Mouse (Mus musculus): ENCODE measurements around the gene Abcc3. TPM values are rescaled to one million over a fixed set of nuclear protein-coding genes. Genes with fewer than 3 reads are reported as not detected.

The Abcc3 gene
- polyA plus RNA-seq, 1 experiment from 2014 or later, result 0.37 TPM

GRCm38 (mm10) chr11:94329270-94329891, 63.4 kb downstream of the Abcc3 start:
- peaks cover 8% of the 10 kb centered on the region for H3K36me3 ChIP-seq
- DNase-seq (ENCODE audit: low spot score), result no peak
- peaks cover 47% of the 10 kb centered on the region for H3K4me1 ChIP-seq
- H3K4me3 ChIP-seq, result peak overlapping the region; percentile 14; the same call in 1 of the 2 replicates
- no peaks in the 10 kb centered on the region for H3K27me3 ChIP-seq (ENCODE audit: low read depth, poor library complexity, severe bottlenecking)
- 53% methylated on average over 4 of the region's 4 CpGs for WGBS
- no peak overlapping the region for H3K27ac ChIP-seq (replicated peaks)
- no peaks in the 10 kb centered on the region for H3K9me3 ChIP-seq (replicated peaks)

GRCm38 (mm10) chr11:94328644-94329025, 64.2 kb downstream of the Abcc3 start:
- 4% methylated on average over 10 of the region's 10 CpGs for WGBS
- Histone ChIP-seq H3K4me1 (peaks cover 47% of the 10 kb centered on the region), H3K36me3 (0 out of 2 replicates have a peak, but pooled peaks cover 2% of the 10 kb centered on the region), H3K27ac (replicated peaks) (peak overlapping the region; percentile 98), H3K4me3 (peak overlapping the region; percentile 81), H3K27me3 (ENCODE audit: low read depth, poor library complexity, severe bottlenecking) (no peaks in the 10 kb centered on the region), H3K9me3 (replicated peaks) (no peaks in the 10 kb centered on the region)
- DNase-seq (ENCODE audit: low spot score), result no peak

GRCm38 (mm10) chr11:94327693-94328643, 64.8 kb downstream of the Abcc3 start, which contains the start of gene Ankrd40:
Gene Ankrd40, plus strand, starts transcription at chr11:94328001.
- Histone ChIP-seq H3K4me3 (peak within 1 kb of the TSS; percentile 81), H3K4me1 (peaks cover 52% of the 10 kb centered on the region), H3K27ac (replicated peaks) (peak within 1 kb of the TSS; percentile 98), H3K27me3 (ENCODE audit: low read depth, poor library complexity, severe bottlenecking) (no peaks in the 10 kb centered on the region), H3K9me3 (replicated peaks) (no peaks in the 10 kb centered on the region), H3K36me3 (no peaks in the 10 kb centered on the region)
- DNase-seq (ENCODE audit: low spot score), result peak; percentile 94
- WGBS, result 1% methylated on average over 74 of the region's 78 CpGs

- Histone ChIP-seq H3K27ac (replicated peaks) (peak overlapping the region; percentile 98), H3K27me3 (ENCODE audit: low read depth, poor library complexity, severe bottlenecking) (no peaks in the 10 kb centered on the region), H3K4me1 (peaks cover 60% of the 10 kb centered on the region), H3K9me3 (replicated peaks) (no peaks in the 10 kb centered on the region), H3K4me3 (peak overlapping the region; percentile 81), H3K36me3 (no peaks in the 10 kb centered on the region)
- peak; percentile 48 for DNase-seq (ENCODE audit: low spot score)
- WGBS, result 2% methylated on average over 10 of the region's 10 CpGs
Observed at GRCm38 (mm10) chr11:94326961-94327411, 65.8 kb downstream of the Abcc3 start.

GRCm38 (mm10) chr11:94324618-94325017, 68.2 kb downstream of the Abcc3 start:
- H3K9me3 ChIP-seq (replicated peaks), result no peaks in the 10 kb centered on the region
- H3K36me3 ChIP-seq, result peaks cover 5% of the 10 kb centered on the region
- no peaks in the 10 kb centered on the region for H3K27me3 ChIP-seq (ENCODE audit: low read depth, poor library complexity, severe bottlenecking)
- no peak for DNase-seq (ENCODE audit: low spot score)
- 92% methylated on average over 5 of the region's 5 CpGs for WGBS
- no peak overlapping the region for H3K27ac ChIP-seq (replicated peaks)
- H3K4me3 ChIP-seq, result no peak overlapping the region
- H3K4me1 ChIP-seq, result peaks cover 53% of the 10 kb centered on the region

- peak overlapping the region; percentile 100; the same call in 1 of the 2 replicates for H3K27ac ChIP-seq (replicated peaks)
- DNase-seq (ENCODE audit: low spot score), result no peak
- WGBS, result 61% methylated on average over 5 of the region's 5 CpGs
- H3K27me3 ChIP-seq (ENCODE audit: low read depth, poor library complexity, severe bottlenecking), result no peaks in the 10 kb centered on the region
- H3K9me3 ChIP-seq (replicated peaks), result no peaks in the 10 kb centered on the region
- no peak overlapping the region for H3K4me3 ChIP-seq
- peaks cover 48% of the 10 kb centered on the region for H3K4me1 ChIP-seq
- peaks cover 18% of the 10 kb centered on the region for H3K36me3 ChIP-seq
Observed at GRCm38 (mm10) chr11:94323271-94323925, 69.4 kb downstream of the Abcc3 start.

GRCm38 (mm10) chr11:94322636-94323035, 70.2 kb downstream of the Abcc3 start:
- no peaks in the 10 kb centered on the region for H3K27me3 ChIP-seq (ENCODE audit: low read depth, poor library complexity, severe bottlenecking)
- no peaks in the 10 kb centered on the region for H3K9me3 ChIP-seq (replicated peaks)
- H3K4me1 ChIP-seq, result peaks cover 50% of the 10 kb centered on the region
- peak overlapping the region; percentile 100 for H3K27ac ChIP-seq (replicated peaks)
- peaks cover 22% of the 10 kb centered on the region for H3K36me3 ChIP-seq
- H3K4me3 ChIP-seq, result peak overlapping the region; percentile 100
- 42% methylated on average over 5 of the region's 5 CpGs for WGBS
- DNase-seq (ENCODE audit: low spot score), result no peak

- peaks cover 54% of the 10 kb centered on the region for H3K4me1 ChIP-seq
- under 1% methylated on average over 36 of the region's 36 CpGs for WGBS
- no peaks in the 10 kb centered on the region for H3K9me3 ChIP-seq (replicated peaks)
- H3K27ac ChIP-seq (replicated peaks), result peak within 1 kb of the TSS; percentile 100
- peak within 1 kb of the TSS; percentile 100 for H3K4me3 ChIP-seq
- H3K27me3 ChIP-seq (ENCODE audit: low read depth, poor library complexity, severe bottlenecking), result no peaks in the 10 kb centered on the region
- peaks cover 27% of the 10 kb centered on the region for H3K36me3 ChIP-seq
- DNase-seq (ENCODE audit: low spot score), result peak; percentile 95
Observed at GRCm38 (mm10) chr11:94321931-94322400, 70.8 kb downstream of the Abcc3 start, which contains the start of gene Luc7l3. Gene Luc7l3, minus strand, starts transcription at chr11:94321988.

GRCm38 (mm10) chr11:94320969-94321930, 71.5 kb downstream of the Abcc3 start:
- no peak for DNase-seq (ENCODE audit: low spot score)
- Histone ChIP-seq H3K27me3 (ENCODE audit: low read depth, poor library complexity, severe bottlenecking) (no peaks in the 10 kb centered on the region), H3K4me1 (peaks cover 54% of the 10 kb centered on the region), H3K36me3 (peaks cover 29% of the 10 kb centered on the region), H3K4me3 (peak overlapping the region; percentile 100), H3K27ac (replicated peaks) (peak overlapping the region; percentile 100), H3K9me3 (replicated peaks) (no peaks in the 10 kb centered on the region)
- WGBS, result under 1% methylated on average over 67 of the region's 67 CpGs

GRCm38 (mm10) chr11:94318056-94318455, 74.7 kb downstream of the Abcc3 start:
- Histone ChIP-seq H3K27me3 (ENCODE audit: low read depth, poor library complexity, severe bottlenecking) (no peaks in the 10 kb centered on the region), H3K27ac (replicated peaks) (no peak overlapping the region), H3K4me1 (peaks cover 66% of the 10 kb centered on the region), H3K36me3 (peaks cover 37% of the 10 kb centered on the region), H3K4me3 (0 out of 2 replicates have a peak overlapping the region, but pooled peaks have one; percentile 11), H3K9me3 (replicated peaks) (no peaks in the 10 kb centered on the region)
- DNase-seq (ENCODE audit: low spot score), result no peak
- 95% methylated on average over 5 of the region's 5 CpGs for WGBS

- H3K27me3 ChIP-seq (ENCODE audit: low read depth, poor library complexity, severe bottlenecking), result no peaks in the 10 kb centered on the region
- peaks cover 37% of the 10 kb centered on the region for H3K36me3 ChIP-seq
- DNase-seq (ENCODE audit: low spot score), result no peak
- peaks cover 60% of the 10 kb centered on the region for H3K4me1 ChIP-seq
- no peak overlapping the region for H3K27ac ChIP-seq (replicated peaks)
- no peaks in the 10 kb centered on the region for H3K9me3 ChIP-seq (replicated peaks)
- 73% methylated on average over 4 of the region's 4 CpGs for WGBS
- peak overlapping the region; percentile 11; the same call in 1 of the 2 replicates for H3K4me3 ChIP-seq
Observed at GRCm38 (mm10) chr11:94317515-94317914, 75.3 kb downstream of the Abcc3 start.
